Mouse (Mus musculus): ENCODE data around the gene Ddx6.

Gene Ddx6

DNA sequence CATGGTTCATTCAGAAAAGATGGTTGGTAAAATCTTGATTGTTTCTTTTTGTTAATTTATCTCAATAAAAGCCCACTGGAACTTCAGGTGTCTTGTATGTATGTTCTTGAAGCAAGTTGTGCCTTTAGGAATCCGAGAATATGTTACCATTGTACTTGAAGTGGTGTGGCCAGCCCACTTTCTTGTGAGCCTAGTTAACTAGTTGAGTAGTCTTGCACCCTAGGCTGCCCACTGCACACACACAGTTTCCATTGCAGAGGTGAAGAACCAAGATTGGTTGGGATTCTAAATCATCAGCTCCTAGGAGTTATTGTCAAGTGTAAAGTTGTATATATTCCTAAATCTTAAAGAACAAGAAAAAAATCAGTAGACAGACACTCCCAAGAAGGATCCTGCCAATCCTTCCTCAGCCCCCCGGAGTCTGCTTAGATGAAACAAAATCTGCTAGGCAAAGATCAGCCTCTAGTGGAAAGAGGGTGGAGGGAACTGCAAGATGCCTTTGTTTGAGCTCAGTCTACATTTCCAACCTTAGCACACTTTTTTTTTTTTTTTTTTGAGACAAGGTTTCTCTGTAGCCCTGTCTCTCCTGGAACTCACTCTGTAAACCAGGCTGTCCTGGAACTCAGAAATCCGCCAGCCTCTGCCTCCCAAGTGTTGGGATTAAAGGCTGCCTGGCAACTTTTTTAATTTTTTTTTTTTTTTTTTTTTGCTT lies 36.1 kb downstream of the Ddx6 start:
- no peak for DNase-seq (ENCODE audit: low read depth, low spot score)

DNA sequence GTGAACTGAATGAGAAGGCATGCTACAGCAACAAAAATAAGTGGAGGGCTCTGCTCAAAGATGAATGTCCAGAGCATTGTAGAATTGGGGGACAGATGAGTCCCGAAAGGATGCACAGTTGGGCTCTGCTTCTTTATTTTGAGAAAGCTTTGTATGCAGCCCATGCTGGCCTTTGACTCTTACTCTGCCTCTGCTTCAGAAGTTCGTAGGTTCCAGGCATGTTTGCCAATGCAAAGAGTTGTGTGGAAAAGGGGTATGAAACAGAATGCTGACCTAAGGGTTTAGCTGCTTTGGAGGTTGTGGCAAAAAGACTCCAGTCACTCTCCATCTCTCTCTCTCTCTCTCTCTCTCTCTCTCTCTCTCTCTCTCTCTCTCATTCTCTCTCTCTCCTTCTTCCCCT lies 36.9 kb downstream of the Ddx6 start:
- no peak for DNase-seq (ENCODE audit: low read depth, low spot score)

DNA sequence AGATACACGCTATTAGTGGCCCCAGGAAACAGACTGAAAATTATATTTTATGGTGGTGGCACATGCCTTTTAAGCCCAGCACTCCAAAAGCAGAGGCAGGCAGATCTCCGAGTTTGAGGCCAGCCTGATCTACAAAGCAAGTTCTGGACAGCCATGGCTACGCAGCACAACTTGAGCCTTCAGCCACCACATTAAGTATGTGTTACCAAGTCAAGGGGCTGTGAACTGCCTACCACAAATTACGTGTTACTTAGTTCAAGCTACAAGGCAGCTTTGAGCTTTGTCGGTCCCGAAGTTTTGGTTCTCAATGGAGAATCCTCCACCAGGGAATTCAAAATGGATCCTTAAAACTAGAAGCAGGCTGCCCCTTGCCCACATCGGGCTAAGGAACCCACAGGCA lies 38.4 kb downstream of the Ddx6 start:
- no peak for DNase-seq (ENCODE audit: low read depth, low spot score)

DNA sequence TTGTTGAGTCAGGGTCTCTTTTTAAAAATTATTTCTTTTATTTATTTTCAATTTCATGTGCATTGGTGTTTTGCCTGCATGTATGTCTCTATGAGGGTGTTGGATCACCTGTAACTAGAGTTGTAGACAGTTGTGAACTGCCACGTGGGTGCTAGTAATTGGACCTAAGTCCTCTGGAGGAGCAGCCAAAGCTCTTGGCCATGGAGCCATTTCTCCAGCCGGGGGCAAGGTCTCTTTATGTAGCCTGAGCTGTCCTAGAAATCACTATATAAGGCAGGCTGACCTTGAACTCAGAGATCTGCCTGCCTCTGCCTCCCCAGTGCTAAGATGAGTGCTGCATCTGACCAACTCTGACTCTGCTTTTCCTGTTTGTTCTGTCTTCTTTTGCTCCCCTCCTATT lies 39.5 kb downstream of the Ddx6 start:
- no peak for DNase-seq (ENCODE audit: low read depth, low spot score)

DNA sequence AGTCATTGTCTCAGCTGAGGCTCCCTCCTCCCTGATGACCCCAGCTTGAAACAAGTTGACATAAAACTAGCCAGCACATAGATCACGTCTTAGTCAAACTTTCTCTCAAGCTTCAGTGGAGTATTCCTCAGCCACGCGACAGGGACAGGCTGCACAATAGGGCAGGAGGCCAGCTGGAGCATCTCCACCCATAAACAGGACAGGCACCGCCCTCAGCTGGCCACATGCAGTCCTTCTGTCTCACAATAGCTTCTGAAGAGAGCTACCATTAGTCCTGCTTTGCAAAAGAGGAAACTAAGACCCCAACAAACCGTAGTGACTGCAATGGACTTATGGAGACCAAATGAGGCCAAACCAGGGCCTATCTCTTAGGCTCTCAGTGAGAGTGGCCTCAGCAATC lies 40.8 kb downstream of the Ddx6 start:
- peak; percentile 75 for DNase-seq (ENCODE audit: low read depth, low spot score)

DNA sequence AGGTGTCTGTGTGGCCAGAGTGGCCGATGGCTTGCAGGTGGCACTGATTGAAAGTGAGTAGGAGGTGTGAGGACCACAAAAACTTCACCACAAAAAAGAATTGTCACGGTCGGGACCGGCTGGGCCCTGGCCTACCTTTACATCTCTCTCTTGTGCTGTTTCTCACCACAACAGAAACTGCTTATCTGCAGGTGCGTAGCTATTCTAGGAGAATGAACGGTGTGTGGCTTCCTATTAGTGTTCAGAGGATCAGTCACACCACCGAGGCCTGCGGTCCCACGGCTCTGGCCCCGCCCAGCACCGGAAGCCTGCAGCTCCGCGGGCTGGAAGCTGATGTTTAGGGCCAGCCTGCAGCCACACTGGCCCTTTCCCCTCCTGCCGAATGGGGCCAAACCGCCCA lies 41.2 kb downstream of the Ddx6 start:
- no peak for DNase-seq (ENCODE audit: low read depth, low spot score)

DNA sequence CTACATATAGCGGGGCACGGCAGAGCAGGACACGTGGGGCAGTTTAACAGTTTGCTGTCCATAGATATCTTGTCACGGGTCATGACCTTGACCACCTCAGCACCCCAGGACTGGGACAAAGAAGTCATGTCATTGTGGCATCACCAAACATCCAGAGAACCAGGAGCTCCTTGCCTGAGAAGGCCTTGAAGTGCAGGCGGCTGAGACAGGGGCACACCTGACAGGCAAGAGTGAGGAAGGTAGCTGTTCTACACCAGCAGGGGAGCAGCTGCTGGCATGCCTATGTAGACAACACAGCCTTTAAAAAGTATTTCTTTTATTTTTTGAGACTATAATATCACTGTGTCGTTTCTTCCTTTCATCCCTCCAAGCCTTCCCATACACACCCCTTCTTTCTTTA lies 41.7 kb downstream of the Ddx6 start:
- DNase-seq (ENCODE audit: low read depth, low spot score) = no peak

DNA sequence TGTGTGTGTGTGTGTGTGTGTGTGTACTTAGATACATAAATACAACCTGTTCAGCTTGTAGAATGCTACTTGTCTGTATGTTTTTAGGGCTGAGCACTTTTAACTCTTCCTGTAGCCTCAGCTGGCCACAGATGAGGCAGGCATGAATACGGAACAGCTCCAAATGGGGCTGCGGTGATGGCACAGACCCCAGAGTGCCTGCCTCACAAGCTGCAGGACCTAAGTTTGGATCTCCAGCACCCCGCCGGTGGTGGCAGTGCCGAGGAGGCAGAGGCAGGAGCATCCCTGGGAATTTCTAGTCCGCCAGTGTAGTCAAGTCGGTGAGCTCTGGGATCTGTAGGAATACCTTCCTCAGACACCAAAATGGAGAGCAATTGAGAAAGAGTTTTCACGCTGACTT lies 42.3 kb downstream of the Ddx6 start:
- no peak for DNase-seq (ENCODE audit: low read depth, low spot score)

DNA sequence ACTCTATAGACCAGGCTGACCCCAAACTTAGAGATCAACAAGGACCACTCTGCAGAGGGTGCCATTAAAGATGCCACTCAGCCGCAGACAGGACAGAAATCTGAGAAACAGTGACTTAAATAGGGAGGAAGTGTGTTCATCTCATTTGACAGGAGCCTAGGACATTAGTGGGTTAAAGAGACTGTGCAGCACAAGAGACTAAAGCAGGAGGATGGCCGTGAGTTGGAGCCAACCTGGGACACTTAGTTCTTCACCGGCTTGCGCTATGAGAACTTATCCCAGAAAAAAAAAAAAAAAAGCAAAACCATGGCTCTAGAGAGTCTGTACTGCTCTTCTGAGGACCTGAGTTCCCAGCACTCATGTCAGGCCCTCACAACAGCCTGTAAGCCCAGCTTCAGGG lies 43.0 kb downstream of the Ddx6 start:
- no peak for DNase-seq (ENCODE audit: low read depth, low spot score)

DNA sequence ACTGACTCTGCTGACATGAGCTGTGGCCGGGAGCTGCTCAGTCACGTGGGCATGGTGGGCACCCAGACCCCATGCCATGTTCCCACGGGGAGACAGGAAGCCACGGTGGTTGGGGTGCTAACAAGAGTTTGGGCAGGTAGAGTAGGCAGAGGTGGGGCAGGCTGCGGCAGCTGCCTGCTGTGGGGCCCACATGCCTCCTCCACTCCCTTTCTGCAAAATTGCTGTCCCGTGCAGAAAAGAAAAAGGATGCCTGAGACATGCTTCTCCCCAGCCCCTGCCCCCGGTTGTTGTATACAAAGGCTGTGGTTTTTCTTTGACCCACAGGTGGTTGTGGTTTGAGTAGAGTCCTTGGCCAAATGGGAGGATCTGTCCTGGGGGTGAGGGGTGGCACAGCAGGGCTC lies 44.2 kb downstream of the Ddx6 start:
- no peak for DNase-seq (ENCODE audit: low read depth, low spot score)

DNA sequence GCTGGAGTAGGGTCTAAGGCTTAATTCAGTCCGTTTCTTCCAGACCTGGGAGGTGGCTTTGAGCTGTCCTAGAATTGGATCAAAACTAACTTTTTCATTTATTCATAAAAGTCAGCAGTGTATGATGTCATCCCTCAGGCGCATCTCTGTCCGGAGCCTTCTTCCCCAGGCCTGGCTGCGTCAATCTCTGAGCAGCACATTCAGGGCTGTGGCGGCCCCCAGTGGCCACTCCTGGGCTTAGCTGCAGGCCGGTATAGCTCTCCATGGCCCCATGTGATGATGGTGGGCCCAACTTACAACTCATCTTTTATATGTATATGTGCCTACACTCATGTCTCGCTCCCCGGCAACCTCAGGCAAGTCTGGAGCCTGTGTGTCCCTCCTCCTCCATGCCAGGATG lies 47.3 kb downstream of the Ddx6 start:
- DNase-seq (ENCODE audit: low read depth, low spot score) = peak; percentile 74

DNA sequence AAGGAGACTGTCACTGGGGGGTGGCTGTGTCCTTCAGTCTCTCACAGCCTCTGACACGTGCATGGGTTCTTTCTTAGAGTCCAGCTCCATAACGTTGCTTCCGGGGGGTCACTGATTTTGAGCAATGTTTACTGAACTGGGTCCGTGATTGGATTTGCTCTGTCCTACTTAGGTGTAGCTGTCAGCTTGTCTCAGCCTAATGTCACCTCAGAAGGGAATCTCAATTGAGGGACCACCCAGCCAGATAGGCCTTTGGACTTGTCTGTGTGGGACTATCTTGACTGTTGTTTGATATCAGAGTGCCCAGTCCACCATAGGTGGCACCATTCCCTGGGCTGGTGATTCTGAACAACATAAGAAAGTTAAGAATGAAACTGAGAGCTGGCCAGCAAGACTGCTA lies 49.2 kb downstream of the Ddx6 start:
- no peak for DNase-seq (ENCODE audit: low read depth, low spot score)

DNA sequence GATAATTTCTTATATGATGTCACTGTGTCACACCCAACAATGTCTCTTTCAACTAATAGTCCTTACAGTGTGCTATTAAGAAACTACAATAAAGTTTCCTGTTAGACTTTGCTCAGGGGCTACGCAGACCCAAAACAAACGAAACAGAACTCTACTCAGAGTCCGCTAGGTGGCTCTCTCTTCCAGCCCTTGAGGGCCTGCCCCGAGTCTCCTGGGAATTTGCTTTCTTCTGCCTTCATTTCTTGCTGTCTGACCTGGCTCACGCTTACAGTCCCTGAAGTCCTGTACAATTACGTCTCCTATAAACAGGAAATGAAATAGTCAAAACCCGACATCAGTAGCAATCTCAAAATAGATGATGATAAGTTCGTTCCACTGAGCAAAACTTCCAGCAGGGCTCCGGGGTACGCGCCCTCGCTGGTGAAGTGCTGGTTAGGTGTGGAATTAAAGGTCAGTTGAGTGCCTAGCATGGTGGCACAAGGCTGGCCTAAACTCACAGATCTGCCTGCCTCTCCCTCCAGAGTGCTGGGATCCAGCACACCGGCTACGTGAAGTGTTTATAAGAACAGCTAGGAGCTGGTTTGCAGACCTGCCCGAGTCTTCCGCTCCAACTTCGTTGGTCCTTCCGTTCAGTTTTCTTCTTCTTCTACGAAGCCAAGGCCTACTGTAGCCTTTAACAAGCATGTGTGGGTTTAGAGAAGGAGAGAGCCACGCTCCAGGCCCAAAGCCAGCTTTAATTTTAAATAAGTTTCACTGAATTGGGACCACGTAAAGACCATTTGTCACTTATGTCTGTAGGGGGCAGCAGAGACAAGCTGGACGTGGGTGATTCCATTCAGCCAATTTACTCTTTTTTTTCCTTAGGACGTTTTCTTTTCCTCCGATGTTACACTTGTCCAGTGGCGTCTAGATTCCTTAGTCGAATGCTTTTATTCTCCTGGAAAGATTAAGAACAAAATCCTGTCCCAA lies 50.7 kb downstream of the Ddx6 start:
- peak; percentile 82 for DNase-seq (ENCODE audit: low read depth, low spot score)

DNA sequence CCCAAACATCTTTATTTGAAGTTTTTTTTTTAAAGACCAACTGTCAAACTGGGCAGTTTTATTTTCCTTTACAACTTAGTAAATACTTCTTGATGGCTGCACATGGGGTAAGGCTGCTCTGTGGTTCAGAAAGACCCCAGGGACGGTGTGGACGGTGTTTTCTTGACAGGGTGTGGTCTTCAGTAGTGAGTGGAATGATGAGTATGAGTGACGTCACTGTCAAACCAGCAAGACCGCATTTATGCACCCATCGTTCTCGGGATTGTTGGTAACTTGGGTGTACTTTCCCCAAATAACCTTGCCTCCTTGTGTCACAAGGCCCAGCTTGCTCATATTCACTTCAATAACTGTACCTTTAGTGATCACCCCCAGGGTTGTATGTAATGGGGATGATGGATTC lies 59.0 kb downstream of the Ddx6 start:
- DNase-seq (ENCODE audit: low read depth, low spot score) = no peak

DNA sequence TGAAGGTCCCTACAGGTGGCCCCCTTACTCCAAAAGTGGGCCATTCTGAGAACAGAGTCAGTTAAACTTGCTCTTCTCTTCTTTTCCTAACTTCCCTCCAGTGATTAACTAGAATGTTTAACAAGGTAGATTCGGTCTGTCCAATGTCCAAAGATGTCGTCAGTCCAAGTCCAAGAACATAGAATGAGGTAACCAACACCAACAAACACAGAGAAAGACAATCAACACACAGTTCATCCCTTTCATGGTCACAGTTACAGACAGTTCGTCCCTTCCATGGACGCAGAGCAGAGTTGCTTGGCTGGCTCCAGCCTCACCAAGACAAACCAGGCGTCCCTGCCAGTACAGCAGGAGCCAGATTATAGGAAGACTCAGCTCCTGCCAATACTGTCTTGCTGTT lies 66.7 kb downstream of the Ddx6 start:
- DNase-seq (ENCODE audit: low read depth, low spot score) = no peak

DNA sequence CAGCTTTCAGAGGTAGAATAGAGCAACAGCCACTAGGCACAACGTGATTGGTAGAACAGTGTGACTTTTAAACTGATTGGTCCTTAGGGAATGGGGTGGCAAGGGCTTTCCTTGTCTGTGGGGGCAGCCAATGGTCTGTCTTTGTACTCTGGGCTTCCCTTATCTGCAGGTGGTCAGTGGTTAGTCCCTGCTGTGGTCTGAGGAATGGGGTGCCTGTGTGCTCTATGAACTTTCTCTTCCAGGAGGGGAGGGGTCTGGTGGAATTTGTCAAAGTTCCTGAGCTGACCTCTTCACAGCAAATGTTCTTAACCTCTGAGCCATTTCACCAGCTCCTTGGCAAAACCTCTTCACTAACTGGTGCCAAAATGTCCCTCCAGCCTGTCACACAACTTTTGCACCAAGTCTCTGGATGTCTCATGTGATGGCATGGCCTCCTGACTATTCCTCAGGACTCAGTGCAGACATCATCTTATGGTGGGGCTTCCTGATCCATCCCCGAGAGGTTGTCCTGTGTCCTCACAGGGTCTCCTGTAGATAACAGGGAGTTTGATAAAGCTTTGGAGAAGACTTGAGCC lies 67.7 kb downstream of the Ddx6 start:
- no peak for DNase-seq (ENCODE audit: low read depth, low spot score)

DNA sequence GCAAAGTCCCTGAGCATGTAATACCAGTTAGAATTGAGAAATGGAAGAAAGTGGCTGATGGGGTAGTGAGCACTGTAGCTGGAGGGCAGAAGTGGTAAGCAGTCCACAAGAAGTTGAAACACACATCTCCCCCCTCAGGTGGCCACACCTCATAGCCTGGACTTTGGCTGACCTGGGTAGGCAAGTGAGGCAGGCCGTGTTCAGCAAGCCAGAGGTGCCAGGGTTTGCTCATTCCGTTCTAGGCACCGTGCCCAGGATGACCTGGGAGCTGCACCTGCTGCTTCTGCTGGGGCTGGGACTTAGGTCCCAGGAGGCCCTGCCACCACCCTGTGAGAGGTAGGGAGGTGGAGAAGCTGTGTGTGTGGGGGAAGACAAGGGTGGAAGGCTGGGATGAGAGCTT lies 68.3 kb downstream of the Ddx6 start, which contains the start of gene Treh:
Gene Treh, plus strand, starts transcription at position 229 of the 400 bp plus-strand sequence.
- no peak for DNase-seq (ENCODE audit: low read depth, low spot score)

DNA sequence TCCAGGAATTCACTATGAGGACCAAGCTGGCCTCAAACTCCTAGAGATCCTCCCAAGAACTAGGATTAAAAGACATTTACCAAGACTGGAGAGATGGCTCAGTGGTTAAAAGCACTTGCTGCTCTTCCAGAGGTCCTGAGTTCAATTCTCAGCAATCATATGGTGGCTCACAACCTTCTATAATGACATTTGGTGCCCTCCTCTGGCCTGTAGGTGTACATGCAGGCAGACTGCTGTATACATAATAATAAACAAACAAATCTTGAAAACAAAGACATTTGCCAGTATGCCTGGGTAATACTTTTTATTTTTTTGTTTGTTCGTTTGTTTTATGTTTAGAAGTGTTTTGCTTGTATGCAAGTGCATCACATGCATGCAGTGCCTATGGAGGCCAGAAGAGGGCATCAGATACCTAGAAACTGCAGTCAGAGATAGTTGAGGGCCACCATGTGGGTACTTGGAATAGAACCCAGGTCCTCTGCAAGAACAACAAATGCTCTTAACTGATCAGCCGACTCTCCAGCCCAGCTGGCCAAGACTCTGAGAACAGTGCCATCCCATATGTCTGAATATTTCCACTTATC lies 73.7 kb downstream of the Ddx6 start:
- no peak for DNase-seq (ENCODE audit: low read depth, low spot score)

DNA sequence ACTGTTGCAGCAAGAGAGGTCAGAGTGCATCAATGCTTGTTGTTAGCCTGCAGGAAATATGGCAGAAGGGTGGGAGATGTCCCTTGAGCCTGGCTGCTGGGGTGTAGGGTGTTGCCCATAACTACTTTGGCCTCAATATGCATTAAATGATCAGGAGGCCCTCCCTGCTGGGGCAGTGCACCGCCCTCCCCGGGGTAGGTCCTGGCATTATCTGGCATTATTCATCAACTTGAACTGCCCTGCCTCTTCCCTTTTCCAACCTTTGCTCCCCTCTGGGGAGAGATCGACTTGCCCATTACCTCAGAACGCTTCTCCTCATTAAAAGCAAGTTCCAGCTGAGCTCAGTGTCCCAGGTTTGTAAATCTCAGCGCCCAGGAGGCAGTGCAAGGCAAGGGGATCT lies 74.9 kb downstream of the Ddx6 start:
- no peak for DNase-seq (ENCODE audit: low read depth, low spot score)

DNA sequence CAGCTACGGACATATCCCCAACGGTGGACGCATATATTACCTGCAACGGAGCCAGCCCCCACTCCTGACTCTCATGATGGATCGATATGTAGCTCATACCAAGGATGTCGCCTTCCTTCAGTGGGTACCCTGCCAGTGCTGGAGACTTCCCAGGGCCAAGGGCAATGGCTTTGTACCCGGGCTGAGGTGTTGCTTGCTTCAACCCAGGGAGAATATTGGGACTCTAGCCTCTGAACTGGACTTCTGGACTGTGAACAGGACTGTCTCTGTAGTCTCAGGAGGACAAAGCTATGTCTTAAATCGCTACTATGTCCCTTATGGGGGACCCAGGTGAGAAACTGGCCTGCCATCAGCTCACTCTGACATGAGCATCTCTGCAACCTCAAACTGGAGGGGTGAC lies 78.4 kb downstream of the Ddx6 start:
- DNase-seq (ENCODE audit: low read depth, low spot score) = no peak

DNA sequence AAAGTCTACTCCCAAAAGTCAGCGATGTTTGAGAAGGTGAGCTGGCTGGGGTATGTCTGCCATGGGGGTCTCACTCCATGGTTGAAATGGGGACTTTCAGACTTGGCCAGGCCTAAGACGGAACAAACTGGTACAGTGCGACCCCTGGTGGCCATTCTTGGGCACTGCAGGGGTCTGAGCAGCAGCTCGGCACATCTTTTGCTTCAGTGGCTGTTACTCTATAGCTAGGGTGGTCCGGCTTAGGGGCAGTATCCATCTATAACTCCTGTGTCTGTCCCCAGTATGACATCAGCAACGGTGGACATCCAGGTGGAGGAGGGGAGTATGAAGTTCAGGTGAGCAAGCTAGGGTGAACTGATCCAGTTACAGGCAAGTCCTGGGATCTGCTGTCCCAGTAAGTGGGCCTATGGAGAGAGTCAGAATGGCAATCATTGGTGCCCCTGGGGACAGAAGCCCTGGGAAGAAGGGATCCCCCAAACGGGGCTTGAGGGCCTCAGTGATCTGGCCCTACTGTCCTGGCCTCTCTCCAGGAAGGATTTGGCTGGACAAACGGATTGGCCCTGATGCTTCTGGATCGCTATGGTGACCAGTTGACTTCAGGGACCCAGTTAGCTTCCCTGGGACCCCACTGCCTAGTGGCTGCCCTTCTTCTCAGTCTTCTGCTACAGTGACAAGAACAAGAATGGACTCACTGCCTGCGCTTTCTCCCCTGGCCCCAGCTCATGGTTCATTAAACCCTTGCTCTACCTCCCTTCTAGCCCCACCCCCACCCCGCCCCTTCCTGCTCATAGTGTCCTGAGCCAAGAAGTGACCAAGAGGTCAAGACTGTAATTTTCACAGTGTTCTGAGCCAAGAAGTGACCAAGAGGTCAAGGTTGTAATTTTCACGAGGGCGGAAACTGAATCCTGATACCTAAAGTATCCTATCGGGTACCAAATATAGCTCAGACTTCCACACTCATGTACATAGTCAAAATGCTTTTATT lies 80.9 kb downstream of the Ddx6 start:
- DNase-seq (ENCODE audit: low read depth, low spot score) = peak; percentile 62
